ENCODE assay signal across 1 mouse cellular context in the genomic region with DNA sequence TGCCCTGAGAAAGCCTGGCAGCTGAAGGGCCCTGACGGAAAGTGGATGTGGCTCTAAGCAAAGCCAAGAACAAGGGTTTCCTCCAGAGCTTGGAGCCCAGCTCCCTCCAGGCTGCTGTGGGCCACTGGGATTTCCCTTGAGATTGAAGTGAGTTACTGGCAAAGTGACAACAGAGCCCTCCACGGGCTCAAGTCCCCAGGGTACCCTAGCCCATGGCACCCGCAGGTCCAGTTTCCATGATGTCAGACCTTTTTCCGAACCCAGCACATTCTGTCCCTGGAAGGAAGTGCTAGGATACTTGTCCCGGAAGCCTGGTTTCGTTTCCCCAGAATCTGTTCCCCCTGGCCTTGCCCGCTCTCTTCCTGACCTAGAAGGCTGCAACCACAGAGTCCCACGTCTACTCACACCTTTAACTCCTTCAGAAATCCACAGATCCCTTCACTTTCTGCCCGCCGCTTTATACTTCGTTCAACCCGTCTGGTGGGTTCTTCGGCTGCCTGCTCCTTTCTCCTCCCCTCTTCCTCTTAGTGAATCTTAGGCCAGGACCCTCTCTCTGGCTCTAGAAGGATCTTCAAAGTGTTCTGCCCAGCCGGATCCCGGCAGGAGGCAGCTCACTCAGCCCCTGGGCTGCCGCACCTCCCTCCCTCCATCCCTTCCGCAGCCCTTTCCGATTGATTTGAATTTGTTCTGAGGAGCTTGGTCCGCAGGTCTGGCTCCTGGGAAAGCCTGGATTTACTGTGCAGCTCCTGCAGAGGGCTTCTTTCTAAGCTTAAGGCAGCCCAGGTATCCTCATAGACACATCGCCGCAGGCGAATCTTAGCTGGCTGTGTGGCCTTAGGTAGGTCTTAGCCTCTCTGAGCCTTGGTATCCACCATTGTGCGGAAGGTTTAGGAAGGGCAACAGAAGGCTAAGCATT.
TF ChIP-seq lines count a peak whose summit lies in the region.

No protein-coding gene starts in this region.

TF ChIP-seq in CH12.LX, 34 proteins besides CTCF, POLR2A, EP300 and RAD21 (continued from another document):
- TF ChIP-seq ETS1 (conservative IDR thresholded peaks at IDR 0.05; ENCODE audit: low read depth, low read length) (no peak), RCOR1 (conservative IDR thresholded peaks at IDR 0.05; ENCODE audit: low read depth, low read length) (no peak), TBP (conservative IDR thresholded peaks at IDR 0.05; ENCODE audit: low read depth, low read length) (no peak)
